Mouse (Mus musculus) lung, postnatal 10 days (tissue): ENCODE results near the gene Sirpa.

Source experiments
- DNase-seq: peaks from one replicate; pipeline ENCODE4 v3.0.0; 2021

Gene Sirpa

DNA sequence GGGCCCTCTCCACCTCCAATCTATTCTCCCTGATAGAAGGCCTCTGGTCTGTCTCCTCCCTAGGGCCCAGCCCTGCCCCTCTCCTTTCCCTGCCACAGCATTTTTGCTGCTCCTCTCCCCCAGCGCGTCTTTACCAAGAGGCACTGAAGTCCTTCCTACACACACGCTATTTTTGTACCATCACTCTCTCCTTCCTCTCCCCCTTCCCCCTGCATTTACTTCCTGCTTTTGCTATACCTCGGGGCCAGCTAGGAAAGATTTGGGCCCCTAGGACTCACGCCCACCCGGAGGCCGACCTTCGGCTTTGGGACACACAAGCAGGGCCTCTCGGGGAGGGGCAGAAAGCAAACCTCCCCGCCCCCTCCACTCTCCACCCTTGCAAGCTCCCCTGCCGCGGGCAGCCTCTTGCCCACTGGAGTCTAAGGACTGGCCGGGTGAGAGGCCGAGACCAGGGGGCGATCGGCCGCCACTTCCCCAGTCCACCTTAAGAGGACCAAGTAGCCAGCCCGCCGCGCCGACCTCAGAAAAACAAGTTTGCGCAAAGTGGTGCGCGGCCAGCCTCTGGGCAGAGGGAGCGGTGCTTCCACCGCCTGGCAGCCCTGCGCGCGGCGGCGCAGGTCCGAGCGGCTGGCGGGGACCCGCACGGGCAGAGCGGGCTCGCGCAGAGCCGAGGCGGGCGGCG lies at the start of gene Sirpa:
TSS of gene Sirpa (plus strand) at position 377 of the 682 bp plus-strand sequence.
- DNase-seq, result peak; percentile 82

DNA sequence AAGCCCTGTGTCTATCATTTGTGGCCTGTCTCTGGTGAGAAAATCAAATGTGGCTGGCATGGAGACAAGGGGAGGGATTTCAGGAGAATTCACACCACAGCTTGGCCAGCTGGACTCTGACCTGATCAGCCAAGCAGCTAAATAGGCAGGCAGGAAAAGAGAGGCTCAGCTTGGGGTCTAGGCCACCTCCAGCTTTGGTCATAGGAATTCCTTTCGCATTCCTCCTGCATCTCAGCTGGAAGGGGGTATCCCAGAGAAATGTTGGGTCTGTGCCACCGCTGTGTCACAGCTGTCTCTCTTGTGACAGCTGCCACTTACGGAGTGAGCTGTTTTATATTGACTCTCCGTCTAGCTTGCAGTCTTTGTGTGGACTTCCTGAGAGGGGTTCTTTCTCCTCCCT lies 48.2 kb upstream of the Sirpa start:
- peak; percentile 36 for DNase-seq

DNA sequence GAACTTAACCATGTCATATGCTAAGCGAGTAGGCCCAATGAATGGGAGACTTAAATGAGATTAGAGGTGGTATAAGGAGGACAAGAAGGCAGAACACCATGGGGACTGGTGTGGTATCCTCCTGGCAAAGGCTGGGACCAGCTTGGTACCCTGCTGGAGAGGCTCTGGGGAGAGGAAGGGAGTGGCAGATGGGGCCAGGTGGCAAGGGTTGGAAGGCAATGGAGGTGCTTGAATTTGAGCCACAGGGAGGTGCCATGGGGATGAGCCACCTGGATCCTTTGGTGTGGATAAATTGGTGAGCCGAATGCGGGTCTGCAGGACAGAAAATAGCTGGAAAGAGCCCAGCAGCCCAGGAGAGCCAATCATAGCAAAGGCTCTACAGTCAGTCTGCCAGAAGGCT lies 47.7 kb upstream of the Sirpa start:
- no peak for DNase-seq

DNA sequence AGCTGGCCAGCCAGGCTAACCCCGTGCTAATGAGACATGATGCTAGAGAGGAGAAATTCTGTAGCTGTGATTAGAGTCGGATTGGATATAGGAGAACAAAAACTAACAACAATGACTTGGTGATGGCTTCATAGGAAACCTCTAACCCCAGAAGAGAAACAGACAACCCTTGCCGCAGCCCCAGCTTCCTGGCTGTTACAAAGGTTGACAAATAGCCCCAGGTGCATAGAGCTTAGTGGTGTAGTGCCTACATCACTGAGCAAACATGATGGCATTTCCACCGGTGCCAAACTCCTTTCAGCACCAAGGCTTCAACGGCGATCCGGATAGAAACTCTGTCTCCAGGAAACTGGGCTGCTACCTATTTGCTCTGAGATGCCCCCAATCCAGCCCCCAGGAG lies 47.0 kb upstream of the Sirpa start:
- no peak for DNase-seq

DNA sequence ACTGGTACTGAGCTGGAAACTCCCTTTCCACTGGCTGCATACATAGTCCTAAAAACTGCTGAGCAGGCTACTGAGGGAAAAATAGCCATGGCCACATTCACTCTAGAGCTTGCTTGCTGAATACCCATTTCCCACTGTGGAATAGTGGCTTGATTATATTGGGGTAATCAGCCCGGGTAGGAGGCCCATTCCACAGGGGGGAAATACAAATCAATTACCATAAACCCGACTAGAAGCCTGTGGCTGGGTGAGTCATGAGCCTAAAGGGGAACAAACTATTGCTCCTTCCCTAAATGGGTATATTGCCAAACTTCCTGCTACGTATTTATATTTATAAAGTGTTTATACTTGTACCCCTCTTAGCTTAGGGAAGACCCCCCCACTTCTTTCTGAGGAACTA lies 45.9 kb upstream of the Sirpa start:
- no peak for DNase-seq

DNA sequence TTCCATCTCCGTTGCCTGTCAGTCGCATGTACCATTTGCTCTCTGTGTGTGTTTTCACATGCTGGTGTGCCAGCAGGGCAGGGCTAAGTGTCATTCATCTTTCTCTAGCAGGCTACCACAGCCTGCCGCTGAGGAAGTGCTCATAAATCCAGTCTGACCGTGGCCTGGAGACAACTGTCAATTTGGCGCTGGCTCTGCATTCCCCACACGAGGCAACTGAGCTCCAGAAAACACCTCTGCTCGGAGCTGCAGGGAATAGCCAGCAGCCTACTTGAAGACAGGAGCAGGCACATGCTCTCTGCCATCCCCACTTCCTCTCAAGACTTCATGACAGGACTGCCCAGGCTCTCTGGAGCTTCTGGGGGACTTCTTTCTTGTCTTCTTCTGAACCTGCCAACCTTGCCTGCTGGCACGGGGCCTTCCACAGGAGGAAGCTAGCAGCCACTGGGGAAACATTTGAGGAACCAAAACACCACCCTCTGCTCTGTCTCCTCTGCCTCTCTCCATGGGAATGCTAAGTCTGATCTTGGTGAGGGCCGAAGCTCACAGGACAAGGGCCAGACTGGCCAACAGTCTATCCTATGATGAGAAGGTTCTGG lies 43.0 kb upstream of the Sirpa start:
- DNase-seq, result no peak

DNA sequence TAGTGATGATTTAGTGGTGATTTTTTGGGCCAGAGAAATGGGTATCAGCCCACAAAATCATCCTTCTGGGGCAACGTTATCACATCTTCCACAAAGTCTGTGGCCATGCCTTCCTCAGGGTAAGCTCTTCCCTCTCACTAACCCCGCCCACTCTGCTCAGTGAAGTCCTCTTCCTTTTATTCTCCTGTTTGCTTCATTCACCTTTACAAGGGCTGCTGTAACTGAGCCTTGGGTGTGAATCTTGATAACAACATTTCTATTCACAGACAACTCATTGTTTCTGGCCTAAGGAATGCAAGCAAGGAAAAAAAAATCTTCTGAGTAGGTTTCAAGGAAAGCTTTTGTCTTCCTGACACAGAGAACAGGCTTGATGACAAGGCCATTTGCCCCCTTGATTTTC lies 41.9 kb upstream of the Sirpa start:
- no peak for DNase-seq

DNA sequence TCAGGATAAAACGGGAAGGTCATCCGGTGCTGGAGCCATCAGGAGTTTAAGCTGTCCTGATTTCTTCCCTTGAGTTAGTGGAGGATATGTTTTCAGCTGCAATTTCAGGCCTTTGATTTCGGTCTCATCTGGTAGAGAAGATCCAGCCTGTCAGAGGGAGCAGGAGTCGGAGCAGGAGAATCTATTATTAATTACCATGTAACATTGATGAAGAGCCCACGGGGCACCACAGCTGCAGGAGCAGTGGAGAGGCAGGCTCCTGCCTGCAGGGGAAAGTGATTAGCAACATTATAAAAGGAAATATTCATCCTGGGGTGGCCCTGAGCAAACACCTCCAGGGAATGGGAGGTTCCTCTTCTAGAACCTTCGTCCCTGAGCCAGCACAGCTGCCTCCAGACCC lies 36.6 kb upstream of the Sirpa start:
- DNase-seq, result no peak

DNA sequence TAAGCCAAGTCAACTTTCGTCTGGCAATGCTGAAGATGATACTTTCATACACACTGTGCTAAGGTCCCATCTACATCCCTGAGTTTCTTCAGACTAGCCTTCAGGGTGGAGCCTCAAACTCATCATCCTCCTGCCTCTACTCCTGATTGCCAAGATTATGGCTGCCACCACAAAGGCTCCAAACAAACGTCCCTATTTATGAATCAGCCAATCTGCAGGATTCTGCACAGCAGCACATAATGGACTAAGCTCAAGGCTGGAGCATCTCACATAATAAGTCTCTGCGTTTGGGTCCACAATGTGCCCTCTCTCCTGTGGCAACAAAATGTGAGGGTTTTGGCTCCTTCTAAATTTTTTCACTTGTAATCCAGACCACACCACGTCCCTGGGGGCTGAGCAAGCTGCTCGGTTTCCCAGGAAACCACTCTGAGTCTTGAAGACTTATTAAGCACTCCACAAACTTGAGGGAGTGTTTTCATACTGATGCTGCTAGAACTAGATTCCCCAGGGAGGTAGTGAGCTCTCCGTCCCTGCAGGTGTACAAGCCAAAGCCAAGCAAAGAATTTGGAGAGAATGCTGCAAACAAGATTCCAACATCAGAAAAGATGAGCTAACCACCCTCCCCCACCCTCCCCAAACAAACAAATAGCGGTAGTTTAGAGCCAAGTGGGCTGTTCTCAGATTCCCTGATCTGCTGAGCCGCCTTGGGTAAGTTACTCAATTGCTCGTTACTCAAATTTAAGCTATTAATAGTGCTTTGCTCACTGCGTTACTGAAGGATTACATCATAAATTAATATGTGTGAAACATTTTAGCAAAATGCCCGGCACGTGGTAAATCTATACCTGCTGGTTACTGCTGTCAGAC lies 34.4 kb upstream of the Sirpa start:
- no peak for DNase-seq

DNA sequence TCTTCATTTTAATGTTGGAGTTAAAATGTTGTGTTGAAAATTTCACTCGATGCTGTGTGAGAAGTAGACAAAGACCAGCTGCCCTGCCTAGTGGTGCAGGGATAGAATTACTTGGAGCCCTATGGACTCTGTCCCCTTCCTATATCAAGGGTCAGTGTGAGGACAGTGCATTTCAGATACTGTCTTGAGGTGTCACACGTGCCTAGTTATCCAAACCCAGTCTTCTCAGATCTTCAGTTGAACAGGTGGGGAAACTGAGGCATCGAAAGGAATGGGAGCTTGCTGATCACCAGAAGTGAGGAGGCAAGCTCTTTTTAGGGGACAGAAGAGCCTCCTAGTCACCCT lies 33.8 kb upstream of the Sirpa start:
- no peak for DNase-seq

DNA sequence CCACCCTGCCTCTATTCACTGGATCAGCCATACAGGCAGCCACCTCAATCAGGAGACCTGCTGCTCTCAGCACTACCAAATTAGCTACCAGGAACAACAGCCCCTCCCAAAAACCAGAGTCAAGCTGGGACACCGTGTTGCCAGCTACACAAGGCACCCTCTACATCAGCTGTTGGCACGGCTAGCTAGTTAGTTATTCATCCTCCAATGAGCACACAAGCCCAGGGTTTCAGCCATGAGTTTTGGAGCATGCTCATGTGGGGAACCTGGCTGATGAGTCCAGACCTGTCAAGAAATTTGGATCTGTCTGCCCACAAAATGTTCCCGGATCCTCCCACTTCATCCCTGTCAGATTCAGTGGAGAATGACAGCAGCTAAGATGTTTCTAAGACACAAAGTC lies 30.8 kb upstream of the Sirpa start:
- no peak for DNase-seq

DNA sequence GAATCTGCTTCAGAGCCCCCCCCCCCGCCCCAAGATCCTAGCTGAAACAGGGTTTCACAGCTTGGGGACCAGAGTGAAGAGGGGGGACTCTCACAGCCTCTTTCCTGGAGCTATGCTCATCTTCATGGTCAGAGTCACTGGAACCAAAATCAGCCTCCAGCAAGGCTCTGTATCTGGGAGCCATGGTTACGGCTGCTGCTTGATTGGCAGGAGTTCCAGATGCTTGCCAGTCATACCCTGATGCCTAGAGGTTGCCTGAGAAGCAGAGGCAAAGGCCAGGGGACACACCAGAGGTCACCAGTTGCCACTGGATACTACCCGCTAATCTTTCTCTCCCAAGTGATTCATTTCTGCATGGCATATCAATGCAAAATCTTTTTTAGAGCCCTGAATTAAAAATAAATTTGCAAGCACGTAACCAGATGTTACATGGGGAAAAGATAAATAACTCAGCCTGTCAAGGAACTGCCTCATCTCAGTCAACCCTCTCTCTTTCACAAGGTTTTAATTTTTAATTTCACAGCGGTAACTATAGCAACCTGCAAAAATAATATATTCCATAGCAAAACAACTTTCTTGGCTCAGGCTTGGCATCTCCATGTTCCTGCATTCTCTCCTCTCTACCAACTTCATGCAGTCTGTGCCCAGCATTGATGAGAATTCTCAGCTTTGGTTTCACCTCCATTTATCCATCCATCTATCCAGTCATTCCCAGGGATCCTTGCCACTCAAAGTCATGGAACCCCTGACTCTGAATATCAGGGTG lies 28.5 kb upstream of the Sirpa start:
- no peak for DNase-seq

DNA sequence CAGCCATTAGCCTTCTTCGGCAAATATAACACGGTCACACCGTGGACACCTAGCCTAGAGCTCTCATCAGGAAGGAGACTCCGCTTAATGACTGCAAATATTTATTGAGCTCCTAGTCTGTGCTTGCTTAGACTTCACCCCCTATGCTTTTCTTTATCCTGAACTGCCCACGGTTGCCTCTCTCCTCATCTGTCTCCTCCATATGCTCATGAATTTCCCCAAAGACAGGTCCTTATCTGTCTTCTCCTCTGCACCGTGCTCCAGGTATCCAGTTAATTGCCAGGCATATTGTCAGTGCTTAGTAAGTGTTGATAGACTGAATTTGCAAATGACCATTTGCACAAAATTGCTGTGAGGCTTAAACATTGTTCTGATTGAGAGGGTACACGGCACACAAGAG lies 23.5 kb upstream of the Sirpa start:
- no peak for DNase-seq

DNA sequence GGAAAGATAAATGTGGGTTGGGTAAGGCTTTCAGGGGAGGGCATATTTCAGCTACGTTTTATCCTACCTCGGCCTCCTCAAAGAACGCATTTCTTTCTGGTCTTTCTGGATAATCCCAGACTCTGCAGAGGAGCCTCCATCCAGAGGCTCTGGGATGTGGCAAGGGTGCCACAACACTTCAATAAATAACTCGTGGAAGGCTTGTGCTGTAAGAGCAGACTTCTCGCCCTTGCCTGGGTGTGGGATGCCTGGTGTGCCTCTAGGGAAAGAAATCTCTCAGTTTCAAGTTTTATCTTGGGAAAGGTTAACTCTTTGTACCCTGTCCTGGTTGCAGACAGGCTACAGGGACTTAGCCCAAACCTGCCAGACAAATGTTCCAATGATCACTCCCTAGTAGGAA lies 23.1 kb upstream of the Sirpa start:
- no peak for DNase-seq

DNA sequence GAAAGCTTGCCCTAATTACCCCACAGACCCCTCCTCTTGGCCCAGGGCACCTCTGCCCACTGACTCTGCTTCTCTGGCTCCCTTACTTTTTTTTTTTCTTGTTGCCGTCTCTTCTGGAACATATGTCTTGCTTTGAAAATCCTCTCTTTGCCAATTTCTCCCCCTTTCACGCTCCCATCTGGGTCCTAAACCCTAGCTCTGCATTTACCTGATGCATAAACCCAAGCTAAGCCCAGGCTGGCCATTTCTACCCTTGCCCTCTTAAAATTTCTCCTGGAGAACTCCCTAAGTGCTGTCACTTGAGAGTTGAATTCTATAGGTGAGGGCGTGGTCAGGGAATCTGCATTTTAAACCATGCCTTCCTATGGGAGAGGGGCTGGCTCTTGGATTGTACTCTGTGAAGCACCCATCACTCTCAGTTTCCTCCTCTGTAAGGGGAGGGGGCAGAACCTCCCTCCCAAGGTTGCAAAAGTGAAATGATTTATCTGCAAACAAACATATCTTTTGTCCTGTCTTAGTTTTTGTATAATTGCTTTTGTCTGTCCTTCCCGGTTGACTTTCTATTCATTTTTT lies 18.8 kb upstream of the Sirpa start:
- no peak for DNase-seq

DNA sequence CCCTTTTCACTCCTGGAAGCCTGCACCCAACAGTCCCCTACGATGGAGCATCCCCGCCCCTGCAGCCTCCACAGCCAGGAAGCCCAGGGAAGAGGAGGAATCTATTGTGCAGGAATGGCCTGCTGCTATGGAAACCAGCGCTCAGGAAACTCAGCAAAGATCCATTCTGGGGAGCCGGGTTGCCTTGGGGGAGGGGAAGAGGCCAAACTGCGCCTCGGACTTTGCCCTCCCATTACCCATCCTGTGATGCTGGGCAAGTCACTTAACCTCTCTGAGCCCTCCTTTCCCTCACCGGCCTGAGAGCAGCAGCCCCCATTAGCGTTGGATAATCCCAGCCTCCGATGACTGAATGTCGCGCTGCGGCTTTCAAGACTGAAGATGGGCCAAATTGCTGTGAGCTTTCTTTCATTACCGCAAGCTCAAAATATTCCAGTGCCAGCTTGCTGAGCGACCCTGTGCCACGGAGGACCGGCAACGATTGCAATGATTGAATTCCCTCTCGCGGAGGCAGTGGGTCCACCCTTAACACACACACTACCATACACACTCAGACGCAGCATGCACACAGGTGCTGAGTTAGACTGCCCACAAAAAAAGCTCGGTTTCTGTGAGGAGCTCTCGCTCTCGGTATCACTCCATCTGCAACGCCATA lies 18.1 kb upstream of the Sirpa start:
- DNase-seq, result no peak

DNA sequence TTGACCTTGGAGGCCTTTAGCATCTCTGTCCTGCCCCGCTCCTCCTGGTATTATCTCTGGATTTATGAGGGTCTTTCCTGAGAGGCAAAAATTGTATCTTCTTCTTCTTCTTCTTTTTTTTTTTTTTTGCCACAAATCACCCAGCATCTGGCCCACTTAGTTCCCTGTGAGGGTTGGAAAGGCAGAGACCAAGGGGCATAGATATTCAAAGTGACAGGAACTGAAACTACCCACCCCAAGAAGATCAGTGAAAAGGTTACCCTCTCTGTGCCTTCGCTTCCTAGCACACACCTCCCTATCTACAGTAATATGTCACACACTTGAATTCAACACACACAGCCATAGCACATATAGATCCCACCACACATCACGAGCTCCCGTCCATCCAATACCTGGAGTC lies 17.5 kb upstream of the Sirpa start:
- no peak for DNase-seq

DNA sequence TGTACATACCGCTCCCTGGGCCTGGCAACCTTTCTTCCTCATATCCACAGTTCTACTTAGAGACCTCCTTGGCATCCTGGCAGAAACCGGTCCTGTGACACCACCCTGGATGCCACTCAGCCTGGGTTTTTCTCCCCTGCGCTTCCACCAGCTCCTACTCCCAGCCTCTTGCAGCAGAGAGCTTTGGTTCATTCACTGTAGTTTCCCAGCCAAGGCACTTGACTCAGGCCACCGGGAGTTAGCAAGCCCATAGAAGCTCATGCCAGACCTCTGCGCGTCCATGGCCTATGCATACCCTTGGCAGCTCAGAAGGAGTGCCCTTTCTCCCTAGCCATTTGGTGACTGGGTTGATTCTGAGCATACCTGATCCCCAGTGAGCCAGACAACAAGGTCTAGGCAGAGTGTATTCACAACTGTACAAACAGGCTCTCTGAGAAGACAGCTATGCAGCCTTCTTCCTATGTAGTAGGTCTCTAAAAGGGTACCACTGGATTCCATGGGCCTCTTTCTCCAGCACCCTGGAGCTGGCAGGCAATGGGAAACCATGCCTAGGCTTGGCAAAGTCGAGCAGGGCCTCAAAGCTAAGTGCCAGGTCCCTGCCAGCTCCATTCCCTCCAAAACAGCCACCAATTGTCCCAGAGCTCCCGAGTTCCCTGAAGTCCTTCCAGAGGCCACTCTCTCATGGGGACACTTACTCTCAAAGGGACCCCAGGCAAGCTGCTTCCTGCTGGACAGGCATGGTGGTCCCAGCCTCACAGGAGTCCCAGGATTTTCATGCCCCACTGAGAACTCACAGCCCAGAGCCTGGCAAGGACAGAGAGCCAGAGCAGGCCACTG lies 15.8 kb upstream of the Sirpa start:
- DNase-seq, result no peak

DNA sequence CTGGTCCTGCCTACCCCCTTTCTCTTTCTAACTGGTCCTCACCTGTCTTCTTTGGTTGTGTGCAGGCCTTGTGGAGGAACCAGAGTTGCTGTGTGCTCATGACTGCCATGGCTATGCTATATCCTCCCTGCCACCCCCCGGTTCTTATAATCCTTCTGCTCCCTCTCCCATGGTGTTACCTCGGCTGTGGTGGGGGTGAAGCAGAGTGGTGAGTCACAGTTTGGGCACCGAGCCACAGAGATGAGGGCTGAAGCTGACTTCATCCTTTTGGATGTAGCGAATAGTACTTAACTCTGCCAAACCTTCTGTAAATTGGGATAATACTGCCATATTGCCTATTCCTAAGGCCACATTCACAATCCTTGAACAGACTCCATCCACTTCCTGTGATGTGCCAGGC lies 12.0 kb upstream of the Sirpa start:
- DNase-seq, result no peak

DNA sequence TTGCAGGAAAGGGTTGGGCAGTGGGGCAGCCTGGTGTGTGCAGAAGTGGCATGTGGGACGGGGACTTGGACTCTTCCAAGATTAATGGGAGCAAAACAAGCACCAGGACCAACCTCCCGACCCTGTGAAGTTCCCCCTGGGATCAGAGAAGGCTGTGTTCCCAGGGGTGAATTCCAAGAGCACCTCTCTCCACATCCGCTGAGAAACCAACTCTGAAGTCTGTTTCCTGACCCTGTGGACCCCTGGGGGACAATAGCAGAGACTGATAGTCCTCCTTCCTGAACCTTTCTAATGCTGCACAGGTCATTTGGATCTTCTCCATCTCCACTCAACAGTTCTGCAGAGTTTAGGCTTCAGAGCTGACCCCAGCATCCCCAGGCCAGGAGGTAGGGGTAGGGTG lies 10.8 kb upstream of the Sirpa start:
- DNase-seq, result no peak

DNA sequence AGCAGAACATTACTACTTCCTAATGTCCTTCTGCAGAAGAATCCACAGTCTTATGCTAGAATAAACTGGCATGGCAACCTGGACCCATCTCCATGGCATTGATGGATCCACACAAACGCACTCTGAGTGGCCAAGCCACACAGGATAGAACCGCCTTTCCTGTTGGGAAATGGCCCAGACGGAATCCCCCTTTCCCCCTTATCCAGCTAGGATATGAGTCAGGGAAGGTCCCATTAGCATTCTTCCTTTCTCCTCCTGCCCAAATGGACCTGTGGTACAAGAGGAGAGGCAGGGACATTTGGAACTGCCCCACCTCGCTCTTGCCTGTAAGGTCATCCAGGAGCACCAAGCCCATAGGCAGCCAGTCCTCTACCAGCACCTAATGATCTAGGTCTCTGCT lies 10.4 kb upstream of the Sirpa start:
- DNase-seq, result no peak

DNA sequence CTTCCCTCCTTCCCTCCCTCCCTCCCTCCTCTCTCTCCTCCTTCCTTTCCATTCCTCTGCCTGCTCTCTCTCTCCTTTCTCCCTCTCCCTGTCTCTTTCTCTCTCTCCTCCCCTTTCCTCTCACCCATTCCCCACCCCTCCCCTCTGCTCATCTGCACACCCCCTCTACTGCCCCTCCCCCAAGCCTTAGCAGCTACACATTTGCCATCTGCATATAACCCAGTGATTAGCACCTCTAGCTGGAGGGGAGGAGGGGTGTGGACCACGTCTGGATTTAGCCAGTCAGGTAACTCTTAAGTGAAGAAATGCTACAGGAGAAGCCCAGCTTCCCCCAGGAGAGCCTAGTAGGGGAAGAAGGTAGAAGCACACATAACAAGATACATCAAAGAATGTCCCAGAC lies 7.7 kb upstream of the Sirpa start:
- no peak for DNase-seq
